Mouse (Mus musculus) lung, embryonic 16.5 days (tissue): Measurements from ENCODE around the gene Cntnap5a. TPM values are rescaled to one million over a fixed set of nuclear protein-coding genes. Genes with fewer than 3 reads are reported as not detected.

Source experiments
- ATAC-seq: fragments of 200-750 bp; cut with Nextera tagmentation; 2 replicates; pipeline ENCODE4 v1.8.0; 2017; ENCODE audit warnings: low read depth, mild to moderate bottlenecking, moderate library complexity
- H3K27ac ChIP-seq: fragments of 300-500 bp; sonication (generic); 2 replicates; pipeline ENCODE4 v1.5.1; 2014; ENCODE audit warnings: mild to moderate bottlenecking, control low read depth, low read length
- H3K27me3 ChIP-seq: fragments of 300-500 bp; sonication (generic); 2 replicates; pipeline ENCODE4 v1.6.1; 2014; ENCODE audit warnings: low read depth, low read length, mixed read lengths; ENCODE audit not compliant: control insufficient read depth, insufficient read depth
- H3K36me3 ChIP-seq: fragments of 300-500 bp; sonication (generic); 2 replicates; pipeline ENCODE4 v1.6.1; 2014; ENCODE audit warnings: low read length; ENCODE audit not compliant: control insufficient read depth, insufficient read depth
- H3K4me1 ChIP-seq: fragments of 300-500 bp; sonication (generic); replicated peaks from 2 replicates; pipeline ENCODE4 v1.6.1; 2014; ENCODE audit warnings: low read length, mixed read lengths; ENCODE audit not compliant: control insufficient read depth, insufficient read depth
- H3K4me2 ChIP-seq: fragments of 300-500 bp; sonication (generic); 2 replicates; pipeline ENCODE4 v1.6.1; 2014; ENCODE audit warnings: low read depth, low read length, control low read depth
- H3K4me3 ChIP-seq: fragments of 300-500 bp; sonication (generic); 2 replicates; pipeline ENCODE4 v1.5.1; 2014; ENCODE audit warnings: mild to moderate bottlenecking, low read length, control low read depth
- H3K9ac ChIP-seq: fragments of 300-500 bp; sonication (generic); 2 replicates; pipeline ENCODE4 v1.6.1; 2014; ENCODE audit warnings: low read length, control low read depth
- H3K9me3 ChIP-seq: fragments of 300-500 bp; sonication (generic); 2 replicates; pipeline ENCODE4 v1.6.1; 2016; ENCODE audit warnings: low read length; ENCODE audit not compliant: control insufficient read depth
- WGBS: fragments of 180-500 bp; shearing (Covaris S2); extraction: QIAGEN DNeasy Blood & Tissue Kit; methylation state at CpG from one replicate; pipeline ENCODE4 v1.1.7; 2014; 5-methylcytosine and 5-hydroxymethylcytosine counted together
- microRNA-seq: library from miRNA; unstranded; fragments of <30 nt; microRNA quantifications from one replicate; pipeline ENCODE4, GENCODE M21; 2016
- polyA plus RNA-seq: library from polyadenylated mRNA; unstranded; fragments of >200 nt; fragmentation: Nextera tagmentation; extraction: Ambion mirVana; gene quantifications from 2 replicates; pipeline ENCODE4 v1.2.1, GENCODE M21; 2015

The Cntnap5a gene
- polyA plus RNA-seq, 1 experiment from 2014 or later: not detected

GRCm38 (mm10) chr1:116488780-116489569 lies 804.4 kb downstream of the Cntnap5a start:
- H3K9me3 ChIP-seq: no peaks in the 10 kb centered on the region; the same call in 1 of the 2 replicates
- H3K9ac ChIP-seq: no peak overlapping the region
- no peak for ATAC-seq
- no peaks in the 10 kb centered on the region for H3K36me3 ChIP-seq
- no peak overlapping the region for H3K4me3 ChIP-seq
- H3K27me3 ChIP-seq: no peaks in the 10 kb centered on the region
- 65% methylated on average over 1 of the region's 1 CpGs for WGBS
- no peaks in the 10 kb centered on the region for H3K4me1 ChIP-seq
- no peak overlapping the region for H3K4me2 ChIP-seq
- H3K27ac ChIP-seq: no peak overlapping the region

GRCm38 (mm10) chr1:116577969-116578666 lies 893.6 kb downstream of the Cntnap5a start:
- ATAC-seq: 0 out of 2 replicates have a peak, but pooled peaks have one; percentile 41
- WGBS: 66% methylated on average over 4 of the region's 4 CpGs

DNA sequence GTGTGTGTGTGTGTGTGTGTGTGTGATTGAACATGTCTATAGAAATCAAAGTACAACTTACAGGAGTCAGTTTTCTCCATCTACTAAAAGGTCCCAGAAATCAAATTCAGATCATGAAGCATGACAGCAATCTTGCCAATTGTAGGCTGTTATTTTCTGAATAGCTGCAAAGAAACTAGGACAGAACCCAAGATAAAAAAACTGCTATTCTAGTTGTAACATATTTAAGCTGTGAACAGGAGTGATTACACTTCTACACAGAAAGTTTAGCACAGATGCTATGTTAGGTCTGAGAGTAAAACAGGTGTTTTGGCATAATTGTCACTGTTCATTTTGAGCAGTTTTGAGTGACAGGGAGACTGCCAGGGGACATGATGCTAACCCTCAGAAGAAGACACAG lies 931.7 kb downstream of the Cntnap5a start:
- H3K27me3 ChIP-seq: no peaks in the 10 kb centered on the region
- H3K27ac ChIP-seq: no peak overlapping the region
- no peak for ATAC-seq
- no peaks in the 10 kb centered on the region for H3K36me3 ChIP-seq
- no peaks in the 10 kb centered on the region for H3K9me3 ChIP-seq
- no peak overlapping the region for H3K9ac ChIP-seq
- H3K4me1 ChIP-seq: no peaks in the 10 kb centered on the region
- no peak overlapping the region for H3K4me3 ChIP-seq
- no peak overlapping the region for H3K4me2 ChIP-seq

More at GRCm38 (mm10) chr1:116577969-116578666, 893.6 kb downstream of the Cntnap5a start:
- Histone ChIP-seq H3K4me3 (no peak overlapping the region), H3K4me1 (no peaks in the 10 kb centered on the region), H3K9ac (no peak overlapping the region), H3K27me3 (no peaks in the 10 kb centered on the region), H3K9me3 (no peaks in the 10 kb centered on the region), H3K4me2 (no peak overlapping the region), H3K27ac (no peak overlapping the region), H3K36me3 (no peaks in the 10 kb centered on the region)

Small RNAs within 50 kb of the gene (microRNA-seq; reads per million reads assigned to microRNA genes)
- not detected for gene Gm23393
